Mouse (Mus musculus) heart, embryonic 15.5 days (tissue): Measurements from ENCODE around the gene Dbndd2. TPM values are rescaled to one million over a fixed set of nuclear protein-coding genes. Genes with fewer than 3 reads are reported as not detected.
A peak's percentile ranks its signal among the peaks of the same experiment; 100 is the strongest.

Experiments
- ATAC-seq: fragments of 200-750 bp; cut with Nextera tagmentation; replicated peaks from 2 replicates; pipeline ENCODE4 v1.8.0; 2017; ENCODE audit warnings: low read depth, moderate TSS enrichment; ENCODE audit not compliant: insufficient number of reproducible peaks, insufficient read depth, low FRiP score
- H3K27ac ChIP-seq: fragments of 300-500 bp; sonication (generic); 2 replicates; pipeline ENCODE4 v1.5.1; 2015; ENCODE audit warnings: mild to moderate bottlenecking, inconsistent platforms
- H3K27me3 ChIP-seq: fragments of 300-500 bp; sonication (generic); 2 replicates; pipeline ENCODE4 v1.6.1; 2015; ENCODE audit warnings: inconsistent platforms
- H3K36me3 ChIP-seq: fragments of 300-500 bp; sonication (generic); 2 replicates; pipeline ENCODE4 v1.6.1; 2015; ENCODE audit warnings: mild to moderate bottlenecking, inconsistent platforms
- H3K4me1 ChIP-seq: fragments of 300-500 bp; sonication (generic); replicated peaks from 2 replicates; pipeline ENCODE4 v1.6.1; 2015; ENCODE audit warnings: inconsistent platforms
- H3K4me2 ChIP-seq: fragments of 300-500 bp; sonication (generic); 2 replicates; pipeline ENCODE4 v1.6.1; 2015; ENCODE audit warnings: inconsistent platforms, mild to moderate bottlenecking, moderate library complexity
- H3K4me3 ChIP-seq: fragments of 300-500 bp; sonication (generic); 2 replicates; pipeline ENCODE4 v1.5.1; 2015; ENCODE audit warnings: mild to moderate bottlenecking, inconsistent platforms
- H3K9ac ChIP-seq: fragments of 300-500 bp; sonication (generic); 2 replicates; pipeline ENCODE4 v1.6.1; 2015; ENCODE audit warnings: mild to moderate bottlenecking, inconsistent platforms
- H3K9me3 ChIP-seq: fragments of 300-500 bp; sonication (generic); replicated peaks from 2 replicates; pipeline ENCODE4 v1.6.1; 2016; ENCODE audit warnings: inconsistent platforms
- WGBS: fragments of 180-500 bp; shearing (Covaris S2); methylation state at CpG from one replicate; pipeline ENCODE4 v1.1.7; 2015; ENCODE audit warnings: mixed read lengths; 5-methylcytosine and 5-hydroxymethylcytosine counted together
- polyA plus RNA-seq: library from polyadenylated mRNA; unstranded; fragments of >200 nt; fragmentation: Nextera tagmentation; extraction: Ambion mirVana; gene quantifications from 2 replicates; pipeline ENCODE4 v1.2.1, GENCODE M21; 2015

Dbndd2 gene
- 8.6 and 16.5 TPM in 2 replicates for polyA plus RNA-seq

GRCm38 (mm10) chr2:164485681-164486257 is at the start of gene Dbndd2:
Dbndd2 (plus strand) TSS chr2:164486106.
- H3K27ac ChIP-seq, result peak within 1 kb of the TSS; percentile 51
- WGBS, result 2% methylated on average over 26 of the region's 26 CpGs

GRCm38 (mm10) chr2:164436215-164436913 is 49.5 kb upstream of the Dbndd2 start:
- Histone ChIP-seq H3K4me2 (no peak overlapping the region), H3K27me3 (0 out of 2 replicates have a peak, but pooled peaks cover 5% of the 10 kb centered on the region), H3K9ac (peak overlapping the region; percentile 22; the same call in 1 of the 2 replicates), H3K4me3 (no peak overlapping the region), H3K27ac (no peak overlapping the region; the same call in 1 of the 2 replicates), H3K4me1 (peaks cover 76% of the 10 kb centered on the region), H3K36me3 (no peaks in the 10 kb centered on the region), H3K9me3 (no peaks in the 10 kb centered on the region)
- 23% methylated on average over 8 of the region's 8 CpGs for WGBS
- no peak for ATAC-seq

More at GRCm38 (mm10) chr2:164485681-164486257, at the start of gene Dbndd2:
- H3K4me1 ChIP-seq, result peaks cover 17% of the 10 kb centered on the region
- peak; percentile 68; the same call in 1 of the 2 replicates for ATAC-seq
- H3K4me2 ChIP-seq, result peak within 1 kb of the TSS; percentile 97
- H3K4me3 ChIP-seq, result peak within 1 kb of the TSS; percentile 76
- H3K27me3 ChIP-seq, result 0 out of 2 replicates have a peak, but pooled peaks cover 4% of the 10 kb centered on the region
- H3K9me3 ChIP-seq, result no peaks in the 10 kb centered on the region
- H3K9ac ChIP-seq, result peak within 1 kb of the TSS; percentile 75
- no peaks in the 10 kb centered on the region for H3K36me3 ChIP-seq

- H3K27me3 ChIP-seq, result 0 out of 2 replicates have a peak, but pooled peaks cover 6% of the 10 kb centered on the region
- no peak overlapping the region for H3K4me3 ChIP-seq
- H3K4me1 ChIP-seq, result peaks cover 77% of the 10 kb centered on the region
- ATAC-seq, result 0 out of 2 replicates have a peak, but pooled peaks have one; percentile 17
- 45% methylated on average over 3 of the region's 3 CpGs for WGBS
- H3K9ac ChIP-seq, result peak overlapping the region; percentile 22; the same call in 1 of the 2 replicates
- no peak overlapping the region; the same call in 1 of the 2 replicates for H3K27ac ChIP-seq
- H3K4me2 ChIP-seq, result no peak overlapping the region
- no peaks in the 10 kb centered on the region for H3K9me3 ChIP-seq
- H3K36me3 ChIP-seq, result no peaks in the 10 kb centered on the region
These were observed 48.9 kb upstream of the Dbndd2 start for GRCm38 (mm10) chr2:164436961-164437360.

GRCm38 (mm10) chr2:164437710-164438109 is 48.2 kb upstream of the Dbndd2 start:
- Histone ChIP-seq H3K4me2 (no peak overlapping the region), H3K36me3 (no peaks in the 10 kb centered on the region), H3K4me1 (peaks cover 75% of the 10 kb centered on the region), H3K9me3 (no peaks in the 10 kb centered on the region), H3K9ac (no peak overlapping the region), H3K27ac (no peak overlapping the region), H3K4me3 (no peak overlapping the region), H3K27me3 (0 out of 2 replicates have a peak, but pooled peaks cover 6% of the 10 kb centered on the region)
- WGBS, result 73% methylated on average over 6 of the region's 6 CpGs
- ATAC-seq, result no peak

GRCm38 (mm10) chr2:164438257-164438656 is 47.6 kb upstream of the Dbndd2 start:
- H3K27me3 ChIP-seq, result 0 out of 2 replicates have a peak, but pooled peaks cover 6% of the 10 kb centered on the region
- ATAC-seq, result no peak
- H3K27ac ChIP-seq, result no peak overlapping the region
- H3K4me1 ChIP-seq, result peaks cover 72% of the 10 kb centered on the region
- H3K4me3 ChIP-seq, result no peak overlapping the region
- no peaks in the 10 kb centered on the region for H3K9me3 ChIP-seq
- H3K4me2 ChIP-seq, result no peak overlapping the region
- H3K9ac ChIP-seq, result no peak overlapping the region
- 57% methylated on average over 8 of the region's 8 CpGs for WGBS
- no peaks in the 10 kb centered on the region for H3K36me3 ChIP-seq

- Histone ChIP-seq H3K36me3 (no peaks in the 10 kb centered on the region), H3K27ac (no peak overlapping the region; the same call in 1 of the 2 replicates), H3K27me3 (peaks cover 9% of the 10 kb centered on the region; the same call in 1 of the 2 replicates), H3K9me3 (no peaks in the 10 kb centered on the region), H3K9ac (no peak overlapping the region), H3K4me1 (peaks cover 70% of the 10 kb centered on the region), H3K4me3 (no peak overlapping the region), H3K4me2 (0 out of 2 replicates have a peak overlapping the region, but pooled peaks have one; percentile 3)
- ATAC-seq, result no peak
- WGBS, result 51% methylated on average over 3 of the region's 3 CpGs
These were observed 46.9 kb upstream of the Dbndd2 start for GRCm38 (mm10) chr2:164439001-164439421.

- ATAC-seq, result no peak
- Histone ChIP-seq H3K27me3 (peaks cover 22% of the 10 kb centered on the region), H3K36me3 (no peaks in the 10 kb centered on the region), H3K4me3 (no peak overlapping the region), H3K27ac (no peak overlapping the region), H3K4me2 (no peak overlapping the region), H3K4me1 (peaks cover 67% of the 10 kb centered on the region), H3K9ac (no peak overlapping the region), H3K9me3 (no peaks in the 10 kb centered on the region)
- WGBS, result 69% methylated on average over 5 of the region's 5 CpGs
These were observed 45.6 kb upstream of the Dbndd2 start for GRCm38 (mm10) chr2:164440314-164440713.

GRCm38 (mm10) chr2:164441155-164441554 is 44.8 kb upstream of the Dbndd2 start:
- H3K9ac ChIP-seq, result peak overlapping the region; percentile 34; the same call in 1 of the 2 replicates
- 52% methylated on average over 8 of the region's 8 CpGs for WGBS
- H3K4me1 ChIP-seq, result peaks cover 58% of the 10 kb centered on the region
- H3K4me2 ChIP-seq, result peak overlapping the region; percentile 95
- H3K9me3 ChIP-seq, result no peaks in the 10 kb centered on the region
- H3K4me3 ChIP-seq, result peak overlapping the region; percentile 75
- H3K27ac ChIP-seq, result no peak overlapping the region
- no peak for ATAC-seq
- peaks cover 27% of the 10 kb centered on the region for H3K27me3 ChIP-seq
- H3K36me3 ChIP-seq, result no peaks in the 10 kb centered on the region

- Histone ChIP-seq H3K4me1 (peaks cover 53% of the 10 kb centered on the region), H3K9ac (peak overlapping the region; percentile 80), H3K27ac (no peak overlapping the region), H3K4me2 (peak overlapping the region; percentile 95), H3K9me3 (no peaks in the 10 kb centered on the region), H3K27me3 (peaks cover 30% of the 10 kb centered on the region), H3K4me3 (peak overlapping the region; percentile 75), H3K36me3 (no peaks in the 10 kb centered on the region)
- no peak for ATAC-seq
- 38% methylated on average over 7 of the region's 7 CpGs for WGBS
These were observed 44.2 kb upstream of the Dbndd2 start for GRCm38 (mm10) chr2:164441731-164442130.

- H3K36me3 ChIP-seq, result no peaks in the 10 kb centered on the region
- peak overlapping the region; percentile 72 for H3K27ac ChIP-seq
- H3K9ac ChIP-seq, result peak overlapping the region; percentile 80
- 4% methylated on average over 29 of the region's 29 CpGs for WGBS
- peak; percentile 73 for ATAC-seq
- peak overlapping the region; percentile 95 for H3K4me2 ChIP-seq
- peak overlapping the region; percentile 75 for H3K4me3 ChIP-seq
- no peaks in the 10 kb centered on the region for H3K9me3 ChIP-seq
- peaks cover 46% of the 10 kb centered on the region for H3K4me1 ChIP-seq
- peaks cover 30% of the 10 kb centered on the region for H3K27me3 ChIP-seq
These were observed 43.4 kb upstream of the Dbndd2 start for GRCm38 (mm10) chr2:164442315-164443050.

- peaks cover 42% of the 10 kb centered on the region for H3K4me1 ChIP-seq
- H3K27me3 ChIP-seq, result peaks cover 30% of the 10 kb centered on the region
- peak overlapping the region; percentile 75 for H3K4me3 ChIP-seq
- H3K36me3 ChIP-seq, result no peaks in the 10 kb centered on the region
- no peaks in the 10 kb centered on the region for H3K9me3 ChIP-seq
- H3K27ac ChIP-seq, result peak overlapping the region; percentile 72
- peak overlapping the region; percentile 80 for H3K9ac ChIP-seq
- ATAC-seq, result peak; percentile 90
- peak overlapping the region; percentile 95 for H3K4me2 ChIP-seq
- WGBS, result under 1% methylated on average over 24 of the region's 26 CpGs
These were observed 42.9 kb upstream of the Dbndd2 start for GRCm38 (mm10) chr2:164443051-164443437.
